Mouse (Mus musculus): ENCODE measurements around the gene Hydin.

DNA sequence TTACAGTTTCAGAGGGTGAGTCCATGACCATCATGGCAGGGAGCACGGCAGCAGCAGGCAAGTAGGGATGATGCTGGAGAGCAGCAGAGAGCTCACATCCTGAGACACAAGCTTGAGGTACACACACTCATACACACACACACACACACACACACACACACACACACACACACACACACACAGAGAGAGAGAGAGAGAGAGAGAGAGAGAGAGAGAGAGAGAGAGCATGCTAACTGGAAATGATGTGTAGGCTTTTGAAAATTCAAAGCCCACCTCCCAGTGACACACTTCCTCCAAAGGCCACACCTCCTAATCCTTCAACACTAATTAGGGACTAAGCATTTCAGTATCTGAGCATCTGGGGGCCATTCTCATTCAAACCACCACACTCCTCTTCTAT is 80.1 kb downstream of the Hydin start:
- no peak for TF ChIP-seq POLR2A (IDR thresholded peaks at IDR 0.05; ENCODE audit: insufficient read depth, low read depth, low read length)
- TF ChIP-seq CTCF (IDR thresholded peaks at IDR 0.05) = no peak
